Mouse (Mus musculus): ENCODE results near the gene Os9.

DNA sequence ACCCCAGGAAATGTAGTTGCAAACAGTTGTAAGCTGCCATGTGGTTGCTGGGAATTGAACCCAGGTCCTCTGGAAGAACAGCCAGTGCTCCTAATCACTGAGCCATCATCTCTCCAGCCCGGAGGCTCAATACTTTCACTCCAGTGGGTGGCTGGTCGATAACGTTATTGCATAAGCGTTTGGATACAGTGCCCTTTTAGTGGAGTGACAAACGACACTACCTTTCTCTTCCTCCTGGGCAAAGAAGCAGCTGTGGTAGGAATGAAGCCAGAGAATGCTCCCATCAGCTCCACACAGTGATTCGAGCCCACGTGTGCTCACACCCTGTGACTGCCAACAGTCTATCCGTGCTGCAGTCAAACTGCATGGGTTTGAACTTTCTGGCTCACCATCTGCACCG, 49.7 kb downstream of the Os9 start:
- no peak for TF ChIP-seq EP300 (IDR thresholded peaks at IDR 0.05; ENCODE audit: low read depth)
- TF ChIP-seq CTCF (IDR thresholded peaks at IDR 0.05; ENCODE audit: low read depth): no peak
